Mouse (Mus musculus): ENCODE measurements around the gene Ppp3r2. TPM values are rescaled to one million over a fixed set of nuclear protein-coding genes. Genes with fewer than 3 reads are reported as not detected.

Ppp3r2 gene
- 0.02 and 0.04 TPM in 2 replicates for polyA plus RNA-seq (2012; rRNA removed)

DNA sequence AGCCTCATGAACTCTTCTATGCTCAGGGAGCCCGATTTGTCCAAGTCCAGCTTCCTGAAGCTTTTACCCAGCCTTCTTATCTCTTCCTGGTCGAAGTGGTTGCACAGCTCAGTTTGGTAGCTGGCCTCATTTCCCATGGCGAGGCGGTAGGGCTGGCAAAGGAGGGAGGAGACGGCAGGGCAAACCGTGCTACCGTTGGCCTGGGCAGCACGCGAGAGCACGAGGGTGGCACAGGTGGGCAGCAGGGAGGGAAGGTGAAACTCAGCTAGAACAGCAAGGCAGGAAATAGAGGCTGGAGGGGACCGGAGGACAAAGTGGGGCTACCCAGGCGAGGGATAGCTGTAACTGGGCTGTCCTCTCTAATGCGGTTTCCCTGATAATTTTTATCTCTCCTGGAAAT is at the start of gene Ppp3r2:
TSS of gene Ppp3r2 (minus strand) at position 213 of the 400 bp plus-strand sequence.

DNA sequence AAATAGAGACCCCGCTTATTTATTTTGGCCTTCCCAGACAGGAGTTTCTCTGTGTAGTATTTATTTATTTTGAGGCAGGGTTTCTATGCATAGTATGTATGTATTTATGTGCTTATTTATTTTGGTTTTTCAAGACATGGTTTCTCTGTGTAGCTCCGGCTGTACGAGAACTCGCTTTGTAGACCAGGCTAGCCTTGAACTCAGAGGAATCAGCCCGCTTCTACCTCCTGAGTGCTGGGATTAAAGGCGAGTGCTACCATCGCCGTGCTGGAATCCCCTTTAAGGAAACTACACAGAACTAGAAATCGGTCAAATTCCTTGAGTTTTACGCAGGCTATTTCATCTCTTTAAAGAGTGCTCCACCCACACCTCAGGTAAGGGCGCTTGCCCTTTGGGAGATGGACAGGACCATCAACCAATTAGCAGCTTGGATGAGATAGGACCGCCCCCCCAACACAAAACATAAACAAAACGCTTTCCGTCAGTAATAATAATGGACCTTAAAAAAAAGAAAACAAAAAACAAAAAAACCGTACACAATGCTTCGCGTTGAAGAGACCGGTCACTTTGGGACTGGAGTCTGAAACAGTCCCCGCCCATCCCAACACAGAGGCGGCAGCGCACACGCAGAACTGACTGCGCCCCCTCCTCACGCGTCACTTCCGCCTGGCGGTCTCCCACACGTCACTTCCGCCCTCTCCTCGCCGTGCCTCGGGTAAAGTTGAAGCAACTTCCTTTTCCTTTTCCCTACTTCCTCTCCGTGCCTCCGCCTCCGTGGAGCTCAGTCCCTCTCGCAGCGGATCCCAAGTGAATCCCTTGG is 50.3 kb downstream of the Ppp3r2 start, which contains the start of gene Rnf20:
TSS of gene Rnf20 (plus strand) at position 688 of the 820 bp plus-strand sequence.

Other genes with a start within 250 kb of the Ppp3r2 start
- 0.07 TPM in 1 of 2 replicates, not detected in the other for gene Acnat1, start 208.1 kb downstream of the Ppp3r2 start, polyA plus RNA-seq (2012; rRNA removed)
- 0.53 and 0.77 TPM in 2 replicates for gene Baat, start 175.5 kb downstream of the Ppp3r2 start, polyA plus RNA-seq (2012; rRNA removed)
- gene Mrpl50, start 160.9 kb downstream of the Ppp3r2 start, polyA plus RNA-seq (2012; rRNA removed) = 36.0 and 46.3 TPM in 2 replicates
- 7.0 and 8.6 TPM in 2 replicates for gene Zfp189, start 160.8 kb downstream of the Ppp3r2 start, polyA plus RNA-seq (2012; rRNA removed)
- 0.84 and 1.3 TPM in 2 replicates for gene Aldob, start 132.5 kb downstream of the Ppp3r2 start, polyA plus RNA-seq (2012; rRNA removed)
- 9.5 and 13.5 TPM in 2 replicates for gene Tmem246, start 84.1 kb downstream of the Ppp3r2 start, polyA plus RNA-seq (2012; rRNA removed)
- gene Rnf20, start 50.0 kb downstream of the Ppp3r2 start, polyA plus RNA-seq (2012; rRNA removed) = 69.4 and 103 TPM in 2 replicates
- 0.53 and 1.6 TPM in 2 replicates for gene Grin3a, start 163.7 kb upstream of the Ppp3r2 start, polyA plus RNA-seq (2012; rRNA removed)